Mouse (Mus musculus): Measurements from ENCODE around the gene Hoxd12.

The Hoxd12 gene

GRCm38 (mm10) chr2:74680561-74681398 lies 6.0 kb downstream of the Hoxd12 start:
- no peak for DNase-seq (ENCODE audit: low read depth in 1 of 2, low spot score in 2 of 2)

- no peak for DNase-seq (ENCODE audit: low read depth in 1 of 2, low spot score in 2 of 2)
Measured at GRCm38 (mm10) chr2:74681594-74682531, 7.0 kb downstream of the Hoxd12 start.

- no peak for DNase-seq (ENCODE audit: low read depth in 1 of 2, low spot score in 2 of 2)
Measured at GRCm38 (mm10) chr2:74682796-74683195, 8.0 kb downstream of the Hoxd12 start.

- DNase-seq (ENCODE audit: low read depth in 1 of 2, low spot score in 2 of 2): no peak
Measured at GRCm38 (mm10) chr2:74683471-74683951, 8.7 kb downstream of the Hoxd12 start.

- DNase-seq (ENCODE audit: low read depth in 1 of 2, low spot score in 2 of 2): no peak
Measured at GRCm38 (mm10) chr2:74684106-74684505, 9.3 kb downstream of the Hoxd12 start.

- DNase-seq (ENCODE audit: low read depth in 1 of 2, low spot score in 2 of 2): no peak
Measured at GRCm38 (mm10) chr2:74685059-74685603, 10.3 kb downstream of the Hoxd12 start.

- DNase-seq (ENCODE audit: low read depth in 1 of 2, low spot score in 2 of 2): no peak
Measured at GRCm38 (mm10) chr2:74686301-74686987, 11.6 kb downstream of the Hoxd12 start.

GRCm38 (mm10) chr2:74686988-74687697 lies 12.3 kb downstream of the Hoxd12 start:
- DNase-seq (ENCODE audit: low read depth in 1 of 2, low spot score in 2 of 2): no peak

- DNase-seq (ENCODE audit: low read depth in 1 of 2, low spot score in 2 of 2): no peak
Measured at GRCm38 (mm10) chr2:74687698-74688555, 13.1 kb downstream of the Hoxd12 start.

- no peak for DNase-seq (ENCODE audit: low read depth in 1 of 2, low spot score in 2 of 2)
Measured at GRCm38 (mm10) chr2:74688795-74689573, 14.2 kb downstream of the Hoxd12 start.

- DNase-seq (ENCODE audit: low read depth in 1 of 2, low spot score in 2 of 2): no peak
Measured at GRCm38 (mm10) chr2:74689574-74690337, 14.9 kb downstream of the Hoxd12 start.

- no peak for DNase-seq (ENCODE audit: low read depth in 1 of 2, low spot score in 2 of 2)
Measured at GRCm38 (mm10) chr2:74690338-74690716, 15.5 kb downstream of the Hoxd12 start.

GRCm38 (mm10) chr2:74691022-74691951 lies 16.5 kb downstream of the Hoxd12 start, which contains the start of gene Hoxd10:
TSS of gene Hoxd10 (plus strand) at chr2:74691924.
- DNase-seq (ENCODE audit: low read depth in 1 of 2, low spot score in 2 of 2): no peak

GRCm38 (mm10) chr2:74691995-74692807 lies 17.4 kb downstream of the Hoxd12 start:
- DNase-seq (ENCODE audit: low read depth in 1 of 2, low spot score in 2 of 2): no peak

- DNase-seq (ENCODE audit: low read depth in 1 of 2, low spot score in 2 of 2): no peak
Measured at GRCm38 (mm10) chr2:74692808-74693431, 18.1 kb downstream of the Hoxd12 start.

All from monocyte, adult 2 months (primary cell).